Mouse (Mus musculus): ENCODE measurements around the gene Zer1. TPM values are rescaled to one million over a fixed set of nuclear protein-coding genes. Genes with fewer than 3 reads are reported as not detected.

The Zer1 gene
- total and polyA plus RNA-seq, 3 experiments: 5.5 to 15.0 (median 13.4) TPM

GRCm38 (mm10) chr2:30100214-30100613 is 24.2 kb downstream of the Zer1 start:
- TF ChIP-seq RAD21 (IDR thresholded peaks at IDR 0.05; ENCODE audit: low read depth, low read length): peak; percentile 21
- TF ChIP-seq GABPA (IDR thresholded peaks at IDR 0.05; ENCODE audit: insufficient replicate concordance, low read depth, low read length): no peak
- peak in 1 of 2 experiments; percentile 46; a peak in 2 of 4 replicates for TF ChIP-seq CTCF (conservative IDR thresholded peaks at IDR 0.05 in 1 of 2, IDR thresholded peaks at IDR 0.05 in 1 of 2; ENCODE audit: low read depth in 2 of 2, low read length in 2 of 2)
- no peak for TF ChIP-seq CHD2 (IDR thresholded peaks at IDR 0.05; ENCODE audit: low read length)
- TF ChIP-seq NELFE (IDR thresholded peaks at IDR 0.05; ENCODE audit: low read depth, low read length): no peak
- no peak overlapping the region for H3K9ac ChIP-seq (ENCODE audit: insufficient read depth, low read depth)
- in situ Hi-C loops (cut with MboI; ENCODE audit: low pct_ligation_motif_present, low pct_unique_long_range_greater_than_20kb, low sequenced_read_pairs): no loop called here
- H3K36me3 ChIP-seq (replicated peaks in 1 of 2; ENCODE audit: control insufficient read depth in 1 of 2, insufficient read depth in 1 of 2, low read length in 1 of 2): peaks cover 31 to 87% of the 10 kb centered on the region in 2 experiments
- no peaks in the 10 kb centered on the region for H3K27me3 ChIP-seq (replicated peaks)
- H3K4me2 ChIP-seq (ENCODE audit: insufficient read depth, low read depth, poor library complexity, severe bottlenecking): no peak overlapping the region
- H3K79me2 ChIP-seq (replicated peaks; ENCODE audit: control insufficient read depth, extremely low read depth, insufficient read depth, poor library complexity, severe bottlenecking): no peaks in the 10 kb centered on the region
- no peak for DNase-seq (ENCODE audit: extremely low read depth)
- dilution Hi-C loops (cut with MboI; ENCODE audit: extremely low pct_ligation_motif_present, extremely low pct_unique_long_range_greater_than_20kb, low sequenced_read_pairs): no loop called here
- H3K27ac ChIP-seq (ENCODE audit: insufficient read depth, low read depth): no peak overlapping the region
- peaks cover 9 to 30% of the 10 kb centered on the region in 2 experiments for H3K4me1 ChIP-seq (ENCODE audit: control insufficient read depth in 1 of 2, insufficient read depth in 2 of 2)
- no peak overlapping the region for H3K4me3 ChIP-seq (replicated peaks in 1 of 3; ENCODE audit: low read depth in 2 of 3, low read length in 2 of 3, poor library complexity in 1 of 3)
- H3K9me3 ChIP-seq (replicated peaks; ENCODE audit: low read length): no peaks in the 10 kb centered on the region

GRCm38 (mm10) chr2:30095882-30096527 is 28.4 kb downstream of the Zer1 start:
- H3K27me3 ChIP-seq (replicated peaks): no peaks in the 10 kb centered on the region
- peaks cover 22 to 56% of the 10 kb centered on the region in 2 experiments for H3K4me1 ChIP-seq (ENCODE audit: control insufficient read depth in 1 of 2, insufficient read depth in 2 of 2)
- no peak overlapping the region for H3K4me2 ChIP-seq (ENCODE audit: insufficient read depth, low read depth, poor library complexity, severe bottlenecking)
- H3K4me3 ChIP-seq (replicated peaks in 1 of 3; ENCODE audit: low read depth in 2 of 3, low read length in 2 of 3, poor library complexity in 1 of 3): no peak overlapping the region
- TF ChIP-seq ETS1 (conservative IDR thresholded peaks at IDR 0.05; ENCODE audit: low read depth, low read length): no peak
- TF ChIP-seq EP300 (IDR thresholded peaks at IDR 0.05; ENCODE audit: low read length): no peak
- no peak for TF ChIP-seq TCF12 (IDR thresholded peaks at IDR 0.05; ENCODE audit: low read depth, low read length)
- 0 out of 2 replicates have a peak, but pooled peaks have one; percentile 35 for TF ChIP-seq SIN3A (IDR thresholded peaks at IDR 0.05; ENCODE audit: low read length)
- peak; percentile 87 for TF ChIP-seq RAD21 (IDR thresholded peaks at IDR 0.05; ENCODE audit: low read depth, low read length)
- TF ChIP-seq ZKSCAN1 (IDR thresholded peaks at IDR 0.05; ENCODE audit: borderline replicate concordance, low read depth, low read length): no peak
- TF ChIP-seq MYC (IDR thresholded peaks at IDR 0.05; ENCODE audit: low read depth, low read length): peak; percentile 56; the same call in 1 of the 2 replicates
- TF ChIP-seq ZC3H11A (IDR thresholded peaks at IDR 0.05; ENCODE audit: low read depth, low read length): no peak; the same call in 1 of the 2 replicates
- no peak for TF ChIP-seq MAFK (IDR thresholded peaks at IDR 0.05; ENCODE audit: insufficient replicate concordance, low read length)
- no peak for TF ChIP-seq CHD2 (IDR thresholded peaks at IDR 0.05; ENCODE audit: low read length)
- TF ChIP-seq RCOR1 (conservative IDR thresholded peaks at IDR 0.05; ENCODE audit: low read depth, low read length): no peak
- TF ChIP-seq CTCF (conservative IDR thresholded peaks at IDR 0.05 in 1 of 2, IDR thresholded peaks at IDR 0.05 in 1 of 2; ENCODE audit: low read depth in 2 of 2, low read length in 2 of 2): peak; percentile 53 to 92; a peak in 3 of 4 replicates
- TF ChIP-seq HCFC1 (IDR thresholded peaks at IDR 0.05; ENCODE audit: low read depth, low read length): no peak
- TF ChIP-seq BHLHE40 (IDR thresholded peaks at IDR 0.05; ENCODE audit: low read depth, low read length): no peak
- peak; percentile 82 for TF ChIP-seq SMC3 (IDR thresholded peaks at IDR 0.05; ENCODE audit: low read depth, low read length)
- peak; percentile 41; the same call in 1 of the 2 replicates for TF ChIP-seq MXI1 (IDR thresholded peaks at IDR 0.05; ENCODE audit: low read depth, low read length)
- TF ChIP-seq MAZ (IDR thresholded peaks at IDR 0.05; ENCODE audit: low read depth, low read length): no peak
- TF ChIP-seq ELF1 (IDR thresholded peaks at IDR 0.05; ENCODE audit: low read depth, low read length): no peak
- TF ChIP-seq NELFE (IDR thresholded peaks at IDR 0.05; ENCODE audit: low read depth, low read length): 0 out of 2 replicates have a peak, but pooled peaks have one; percentile 10
- no peak for TF ChIP-seq POLR2A (IDR thresholded peaks at IDR 0.05; ENCODE audit: low read depth, low read length)
- peaks cover 3% of the 10 kb centered on the region; the same call in 1 of the 2 replicates for H3K79me2 ChIP-seq (replicated peaks; ENCODE audit: control insufficient read depth, extremely low read depth, insufficient read depth, poor library complexity, severe bottlenecking)
- H3K9me3 ChIP-seq (replicated peaks; ENCODE audit: low read length): no peaks in the 10 kb centered on the region
- dilution Hi-C loops (cut with MboI; ENCODE audit: extremely low pct_ligation_motif_present, extremely low pct_unique_long_range_greater_than_20kb, low sequenced_read_pairs): no loop called here
- peak; percentile 70 for DNase-seq (ENCODE audit: extremely low read depth)
- peaks cover 21 to 67% of the 10 kb centered on the region in 2 experiments for H3K36me3 ChIP-seq (replicated peaks in 1 of 2; ENCODE audit: control insufficient read depth in 1 of 2, insufficient read depth in 1 of 2, low read length in 1 of 2)
- H3K27ac ChIP-seq (ENCODE audit: insufficient read depth, low read depth): no peak overlapping the region
- in situ Hi-C loops (cut with MboI; ENCODE audit: low pct_ligation_motif_present, low pct_unique_long_range_greater_than_20kb, low sequenced_read_pairs): no loop called here
- no peak overlapping the region for H3K9ac ChIP-seq (ENCODE audit: insufficient read depth, low read depth)

All from CH12.LX (cell line).